Mouse (Mus musculus): ENCODE results near the gene Oip5. TPM values are rescaled to one million over a fixed set of nuclear protein-coding genes. Genes with fewer than 3 reads are reported as not detected.
"Not testable (repeated sequence)": the region's sequence is repeated elsewhere in the genome, so short reads cannot be mapped to it uniquely, and the experiment has no call there.

The Oip5 gene
- polyA plus RNA-seq, 1 experiment from 2014 or later: 30.1 TPM

GRCm38 (mm10) chr2:119602488-119602887 lies 15.8 kb downstream of the Oip5 start:
- no peaks in the 10 kb centered on the region for H3K9me3 ChIP-seq
- H3K4me3 ChIP-seq: no peak overlapping the region
- no peak overlapping the region for H3K27ac ChIP-seq
- WGBS: 58% methylated on average over 1 of the region's 1 CpGs
- H3K36me3 ChIP-seq: peaks cover 89% of the 10 kb centered on the region
- H3K27me3 ChIP-seq (ENCODE audit: insufficient read depth, poor library complexity, severe bottlenecking): no peaks in the 10 kb centered on the region
- H3K4me1 ChIP-seq: 0 out of 2 replicates have a peak, but pooled peaks cover 7% of the 10 kb centered on the region
- DNase-seq (ENCODE audit: low spot score): no peak

- DNase-seq (ENCODE audit: low spot score); H3K4me3 ChIP-seq; H3K27me3 ChIP-seq (ENCODE audit: insufficient read depth, poor library complexity, severe bottlenecking); H3K9me3 ChIP-seq; H3K27ac ChIP-seq: not testable (repeated sequence)
- H3K4me1 ChIP-seq: peaks cover 11% of the 10 kb centered on the region; the same call in 1 of the 2 replicates
- WGBS: 54% methylated on average over 3 of the region's 3 CpGs
- peaks cover 88% of the 10 kb centered on the region for H3K36me3 ChIP-seq
These were observed 16.7 kb downstream of the Oip5 start for GRCm38 (mm10) chr2:119601575-119601974.

GRCm38 (mm10) chr2:119601027-119601426 lies 17.2 kb downstream of the Oip5 start:
- no peak overlapping the region for H3K27ac ChIP-seq
- peaks cover 88% of the 10 kb centered on the region for H3K36me3 ChIP-seq
- 86% methylated on average over 4 of the region's 4 CpGs for WGBS
- peaks cover 15% of the 10 kb centered on the region; the same call in 1 of the 2 replicates for H3K4me1 ChIP-seq
- H3K4me3 ChIP-seq: no peak overlapping the region
- DNase-seq (ENCODE audit: low spot score): no peak
- H3K9me3 ChIP-seq: no peaks in the 10 kb centered on the region
- H3K27me3 ChIP-seq (ENCODE audit: insufficient read depth, poor library complexity, severe bottlenecking): no peaks in the 10 kb centered on the region

- Histone ChIP-seq H3K36me3 (peaks cover 54% of the 10 kb centered on the region), H3K27me3 (ENCODE audit: insufficient read depth, poor library complexity, severe bottlenecking) (no peaks in the 10 kb centered on the region), H3K4me1 (peaks cover 22% of the 10 kb centered on the region), H3K4me3 (no peak overlapping the region), H3K9me3 (no peaks in the 10 kb centered on the region), H3K27ac (no peak overlapping the region)
- WGBS: 85% methylated on average over 8 of the region's 8 CpGs
- DNase-seq (ENCODE audit: low spot score): no peak
These were observed 21.4 kb downstream of the Oip5 start for GRCm38 (mm10) chr2:119596781-119597330.

- H3K9me3 ChIP-seq: no peaks in the 10 kb centered on the region
- peaks cover 18% of the 10 kb centered on the region for H3K4me1 ChIP-seq
- WGBS: 43% methylated on average over 4 of the region's 4 CpGs
- no peak for DNase-seq (ENCODE audit: low spot score)
- H3K4me3 ChIP-seq: peak overlapping the region; percentile 97
- H3K36me3 ChIP-seq: peaks cover 50% of the 10 kb centered on the region
- H3K27ac ChIP-seq: peak overlapping the region; percentile 99
- no peaks in the 10 kb centered on the region for H3K27me3 ChIP-seq (ENCODE audit: insufficient read depth, poor library complexity, severe bottlenecking)
These were observed 23.0 kb downstream of the Oip5 start for GRCm38 (mm10) chr2:119595308-119595707.

GRCm38 (mm10) chr2:119594113-119594981 lies 23.9 kb downstream of the Oip5 start:
- peaks cover 40% of the 10 kb centered on the region for H3K36me3 ChIP-seq
- no peaks in the 10 kb centered on the region for H3K9me3 ChIP-seq
- no peaks in the 10 kb centered on the region for H3K27me3 ChIP-seq (ENCODE audit: insufficient read depth, poor library complexity, severe bottlenecking)
- WGBS: under 1% methylated on average over 61 of the region's 61 CpGs
- H3K4me1 ChIP-seq: peaks cover 18% of the 10 kb centered on the region
- H3K4me3 ChIP-seq: peak overlapping the region; percentile 97
- DNase-seq (ENCODE audit: low spot score): peak; percentile 98
- H3K27ac ChIP-seq: peak overlapping the region; percentile 99

GRCm38 (mm10) chr2:119593765-119594112 lies 24.5 kb downstream of the Oip5 start:
- H3K4me3 ChIP-seq: peak overlapping the region; percentile 97
- peak overlapping the region; percentile 99 for H3K27ac ChIP-seq
- H3K4me1 ChIP-seq: peaks cover 18% of the 10 kb centered on the region
- no peak for DNase-seq (ENCODE audit: low spot score)
- H3K27me3 ChIP-seq (ENCODE audit: insufficient read depth, poor library complexity, severe bottlenecking): no peaks in the 10 kb centered on the region
- peaks cover 34% of the 10 kb centered on the region for H3K36me3 ChIP-seq
- no peaks in the 10 kb centered on the region for H3K9me3 ChIP-seq
- 7% methylated on average over 7 of the region's 7 CpGs for WGBS

- WGBS: 88% methylated on average over 3 of the region's 3 CpGs
- Histone ChIP-seq H3K36me3 (peaks cover 17% of the 10 kb centered on the region), H3K4me3 (no peak overlapping the region), H3K9me3 (no peaks in the 10 kb centered on the region), H3K27ac (no peak overlapping the region), H3K4me1 (peaks cover 12% of the 10 kb centered on the region), H3K27me3 (ENCODE audit: insufficient read depth, poor library complexity, severe bottlenecking) (no peaks in the 10 kb centered on the region)
- DNase-seq (ENCODE audit: low spot score): no peak
These were observed 27.0 kb downstream of the Oip5 start for GRCm38 (mm10) chr2:119591247-119591646.

GRCm38 (mm10) chr2:119587383-119587782 lies 30.9 kb downstream of the Oip5 start:
- Histone ChIP-seq H3K4me3 (no peak overlapping the region), H3K4me1 (no peaks in the 10 kb centered on the region), H3K9me3 (no peaks in the 10 kb centered on the region), H3K27ac (no peak overlapping the region), H3K27me3 (ENCODE audit: insufficient read depth, poor library complexity, severe bottlenecking) (no peaks in the 10 kb centered on the region), H3K36me3 (peaks cover 15% of the 10 kb centered on the region)
- 15% methylated on average over 4 of the region's 4 CpGs for WGBS
- peak; percentile 76 for DNase-seq (ENCODE audit: low spot score)

- peaks cover 6% of the 10 kb centered on the region for H3K4me1 ChIP-seq
- no peaks in the 10 kb centered on the region for H3K27me3 ChIP-seq (ENCODE audit: insufficient read depth, poor library complexity, severe bottlenecking)
- DNase-seq (ENCODE audit: low spot score): no peak
- 80% methylated on average over 8 of the region's 8 CpGs for WGBS
- H3K4me3 ChIP-seq: no peak overlapping the region
- no peaks in the 10 kb centered on the region for H3K9me3 ChIP-seq
- no peak overlapping the region for H3K27ac ChIP-seq
- H3K36me3 ChIP-seq: peaks cover 5% of the 10 kb centered on the region; the same call in 1 of the 2 replicates
These were observed 34.0 kb downstream of the Oip5 start for GRCm38 (mm10) chr2:119584282-119584681.

GRCm38 (mm10) chr2:119583439-119583838 lies 34.8 kb downstream of the Oip5 start:
- Histone ChIP-seq H3K27me3 (ENCODE audit: insufficient read depth, poor library complexity, severe bottlenecking) (no peaks in the 10 kb centered on the region), H3K27ac (no peak overlapping the region), H3K9me3 (no peaks in the 10 kb centered on the region), H3K36me3 (peaks cover 5% of the 10 kb centered on the region; the same call in 1 of the 2 replicates), H3K4me1 (peaks cover 6% of the 10 kb centered on the region), H3K4me3 (no peak overlapping the region)
- DNase-seq (ENCODE audit: low spot score): no peak
- WGBS: 52% methylated on average over 2 of the region's 2 CpGs

- Histone ChIP-seq H3K9me3 (no peaks in the 10 kb centered on the region), H3K27me3 (ENCODE audit: insufficient read depth, poor library complexity, severe bottlenecking) (no peaks in the 10 kb centered on the region), H3K36me3 (no peaks in the 10 kb centered on the region; the same call in 1 of the 2 replicates), H3K4me1 (peaks cover 6% of the 10 kb centered on the region), H3K4me3 (no peak overlapping the region), H3K27ac (no peak overlapping the region)
- 90% methylated on average over 3 of the region's 3 CpGs for WGBS
- no peak for DNase-seq (ENCODE audit: low spot score)
These were observed 36.7 kb downstream of the Oip5 start for GRCm38 (mm10) chr2:119581571-119581970.

GRCm38 (mm10) chr2:119572471-119572870 lies 45.8 kb downstream of the Oip5 start:
- H3K4me3 ChIP-seq: no peak overlapping the region
- H3K36me3 ChIP-seq: peaks cover 21% of the 10 kb centered on the region
- H3K27me3 ChIP-seq (ENCODE audit: insufficient read depth, poor library complexity, severe bottlenecking): no peaks in the 10 kb centered on the region
- H3K4me1 ChIP-seq: 0 out of 2 replicates have a peak, but pooled peaks cover 3% of the 10 kb centered on the region
- DNase-seq (ENCODE audit: low spot score): no peak
- no peaks in the 10 kb centered on the region for H3K9me3 ChIP-seq
- WGBS: 89% methylated on average over 1 of the region's 1 CpGs
- H3K27ac ChIP-seq: no peak overlapping the region
